Mouse (Mus musculus): ENCODE measurements at regions not wholly inside any gene's neighbourhood (a gene's known extent, or its start where the extent isn't known, plus 50 kb on each side); places are given as distances from the start of the nearest gene placed in this dataset.

DNA sequence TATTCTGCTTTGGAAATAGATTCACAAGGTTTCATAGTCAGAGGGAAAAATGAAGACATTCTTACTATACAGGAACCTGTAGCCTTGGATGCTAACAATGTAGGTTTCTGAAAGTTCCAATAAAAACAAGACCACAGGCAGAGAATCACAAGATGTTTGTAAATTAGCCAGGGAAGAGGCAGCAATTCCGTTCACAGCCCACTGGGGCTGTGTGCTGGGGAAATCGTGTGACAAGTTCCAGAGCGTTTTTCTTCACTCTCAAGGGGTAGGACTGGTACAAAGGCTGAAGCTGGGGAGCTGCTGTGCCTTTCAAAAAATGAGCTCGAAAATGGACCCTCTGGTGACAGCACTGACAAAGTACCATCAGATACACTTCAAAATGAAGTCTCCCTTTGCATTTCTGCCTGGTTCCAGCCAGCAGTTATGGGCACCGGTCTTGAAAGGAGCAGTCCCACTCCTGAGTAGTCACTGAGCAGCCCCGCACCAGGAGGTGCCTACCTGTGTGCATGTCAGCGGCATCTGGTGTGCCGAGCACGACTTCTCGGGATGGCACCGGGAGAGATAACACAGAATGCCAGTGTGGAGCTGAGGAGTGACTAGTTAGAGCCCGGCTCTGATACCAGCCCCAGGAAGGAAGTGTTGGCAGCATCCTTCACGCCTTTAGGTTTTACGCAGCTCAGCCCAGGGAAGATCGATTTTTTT, 77.0 kb upstream of the Mpp6 start:
- 55% methylated on average over 15 of the region's 15 CpGs for WGBS
- Histone ChIP-seq H3K4me2 (peak overlapping the region; percentile 40), H3K4me1 (peaks cover 25% of the 10 kb centered on the region), H3K9ac (replicated peaks) (no peak overlapping the region; the same call in 1 of the 2 replicates), H3K36me3 (no peaks in the 10 kb centered on the region), H3K4me3 (replicated peaks) (no peak overlapping the region), H3K27me3 (replicated peaks) (no peaks in the 10 kb centered on the region), H3K9me3 (replicated peaks) (no peaks in the 10 kb centered on the region), H3K27ac (replicated peaks) (peak overlapping the region; percentile 60)
- peak; percentile 61; the same call in 1 of the 2 replicates for ATAC-seq (ENCODE audit: low FRiP score)

DNA sequence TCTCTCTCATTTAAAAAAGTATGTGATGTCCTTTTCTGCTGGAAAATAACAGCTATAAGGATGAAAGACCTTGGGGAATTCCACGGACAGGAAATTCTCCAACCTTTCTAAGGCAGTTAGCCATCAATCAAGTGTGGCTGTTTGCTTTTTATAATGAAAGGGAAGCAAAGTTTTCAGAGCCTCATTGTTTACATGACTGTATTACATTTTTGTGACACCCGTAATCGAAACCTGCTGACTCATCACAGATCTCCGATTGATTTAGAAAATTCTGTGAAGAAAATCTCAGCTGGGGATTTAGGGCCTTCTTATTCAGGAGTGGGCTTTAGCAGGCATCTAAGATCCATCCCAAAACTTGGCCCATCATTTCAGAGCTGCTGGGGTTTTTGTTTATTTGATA, 72.4 kb upstream of the Mpp6 start:
- H3K27ac ChIP-seq (replicated peaks) = no peak overlapping the region
- no peak overlapping the region for H3K4me3 ChIP-seq (replicated peaks)
- H3K9ac ChIP-seq (replicated peaks) = no peak overlapping the region
- no peaks in the 10 kb centered on the region for H3K9me3 ChIP-seq (replicated peaks)
- peaks cover 28% of the 10 kb centered on the region for H3K4me1 ChIP-seq
- H3K27me3 ChIP-seq (replicated peaks) = no peaks in the 10 kb centered on the region
- H3K4me2 ChIP-seq = no peak overlapping the region
- no peak for ATAC-seq (ENCODE audit: low FRiP score)
- 59% methylated on average over 4 of the region's 4 CpGs for WGBS
- H3K36me3 ChIP-seq = no peaks in the 10 kb centered on the region

- Histone ChIP-seq H3K36me3 (no peaks in the 10 kb centered on the region), H3K27me3 (replicated peaks) (no peaks in the 10 kb centered on the region), H3K9me3 (replicated peaks) (no peaks in the 10 kb centered on the region), H3K4me1 (peaks cover 22% of the 10 kb centered on the region), H3K27ac (replicated peaks) (no peak overlapping the region), H3K4me3 (replicated peaks) (no peak overlapping the region), H3K4me2 (no peak overlapping the region), H3K9ac (replicated peaks) (no peak overlapping the region)
- no peak for ATAC-seq (ENCODE audit: low FRiP score)
- WGBS = 71% methylated on average over 3 of the region's 3 CpGs
These were observed 71.7 kb upstream of the Mpp6 start for GRCm38 (mm10) chr6:50038369-50038768.

DNA sequence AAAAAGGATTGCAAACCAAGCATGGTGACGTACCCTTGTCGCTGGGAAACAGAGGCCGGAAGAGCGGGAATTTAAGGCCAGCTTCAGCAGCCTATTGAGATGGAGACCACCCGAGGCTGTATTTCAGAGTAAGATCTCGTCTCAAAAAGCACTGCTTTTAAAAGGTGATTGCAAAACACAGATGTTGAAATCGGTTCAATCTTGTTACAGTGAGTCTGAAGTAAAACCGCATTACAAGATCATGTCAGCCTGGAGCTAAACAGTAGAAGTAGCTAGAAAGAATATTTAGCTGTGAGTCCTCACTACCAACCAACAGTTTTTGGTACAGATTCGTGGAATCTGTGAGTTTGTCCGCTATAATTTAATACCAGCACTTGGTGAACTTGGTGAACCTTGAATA, 69.0 kb upstream of the Mpp6 start:
- peaks cover 13% of the 10 kb centered on the region for H3K4me1 ChIP-seq
- H3K9me3 ChIP-seq (replicated peaks) = no peaks in the 10 kb centered on the region
- no peak for ATAC-seq (ENCODE audit: low FRiP score)
- H3K4me2 ChIP-seq = no peak overlapping the region
- H3K27ac ChIP-seq (replicated peaks) = no peak overlapping the region
- H3K36me3 ChIP-seq = no peaks in the 10 kb centered on the region
- WGBS = 63% methylated on average over 10 of the region's 10 CpGs
- H3K27me3 ChIP-seq (replicated peaks) = no peaks in the 10 kb centered on the region
- no peak overlapping the region for H3K9ac ChIP-seq (replicated peaks)
- no peak overlapping the region for H3K4me3 ChIP-seq (replicated peaks)

DNA sequence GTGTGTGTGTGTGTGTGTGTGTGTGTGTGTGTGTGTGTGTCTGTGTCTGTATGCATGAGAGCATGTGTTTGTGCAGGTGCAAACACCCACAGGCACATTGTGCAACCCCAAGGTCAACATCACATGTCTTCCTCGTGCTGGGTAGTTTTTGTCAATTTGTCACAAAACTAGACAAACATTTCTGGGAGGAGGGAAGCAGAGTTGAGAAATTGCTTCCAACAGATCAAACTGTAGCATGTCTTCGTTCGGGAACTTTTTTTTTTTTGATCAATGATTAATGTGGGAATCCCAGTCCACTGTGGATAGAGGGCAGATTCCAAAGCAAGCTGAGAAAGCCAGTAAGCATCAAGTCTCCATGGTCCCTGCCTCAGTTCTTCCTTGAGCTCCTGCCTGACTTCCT, 67.9 kb upstream of the Mpp6 start:
- Histone ChIP-seq H3K4me2 (no peak overlapping the region), H3K9me3 (replicated peaks) (no peaks in the 10 kb centered on the region), H3K9ac (replicated peaks) (no peak overlapping the region), H3K27me3 (replicated peaks) (no peaks in the 10 kb centered on the region), H3K4me1 (peaks cover 17% of the 10 kb centered on the region), H3K4me3 (replicated peaks) (no peak overlapping the region), H3K36me3 (no peaks in the 10 kb centered on the region), H3K27ac (replicated peaks) (no peak overlapping the region)
- ATAC-seq (ENCODE audit: low FRiP score) = no peak
- 72% methylated on average over 3 of the region's 3 CpGs for WGBS

DNA sequence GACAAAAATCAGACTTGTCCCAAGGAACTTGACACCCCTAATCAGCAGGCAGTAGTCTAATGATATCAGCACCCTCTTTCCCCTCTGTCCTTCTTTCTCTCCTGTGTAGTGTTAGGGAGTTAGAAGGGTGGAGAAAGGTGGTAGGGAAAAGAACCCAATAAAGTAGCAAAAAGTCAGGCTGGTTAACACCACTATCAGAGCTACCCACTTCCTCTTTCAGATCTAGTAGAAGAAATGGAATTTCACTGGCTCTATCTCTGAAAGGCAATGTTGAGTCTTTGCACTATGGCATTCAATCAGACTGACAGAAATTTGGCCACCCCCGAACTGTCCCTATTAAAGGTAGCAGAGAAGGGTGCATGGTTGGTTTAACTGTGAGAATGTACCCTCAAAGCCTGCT, 65.9 kb upstream of the Mpp6 start:
- WGBS = 81% methylated on average over 1 of the region's 1 CpGs
- no peaks in the 10 kb centered on the region for H3K27me3 ChIP-seq (replicated peaks)

GRCm38 (mm10) chr6:50046721-50047120, 63.3 kb upstream of the Mpp6 start:
- no peak overlapping the region for H3K9ac ChIP-seq (replicated peaks)
- H3K4me2 ChIP-seq = no peak overlapping the region
- H3K27ac ChIP-seq (replicated peaks) = no peak overlapping the region
- 65% methylated on average over 5 of the region's 5 CpGs for WGBS
- H3K36me3 ChIP-seq = no peaks in the 10 kb centered on the region
- peaks cover 6% of the 10 kb centered on the region; the same call in 1 of the 2 replicates for H3K4me1 ChIP-seq
- H3K4me3 ChIP-seq (replicated peaks) = no peak overlapping the region
- no peak for ATAC-seq (ENCODE audit: low FRiP score)
- no peaks in the 10 kb centered on the region for H3K27me3 ChIP-seq (replicated peaks)
- H3K9me3 ChIP-seq (replicated peaks) = no peaks in the 10 kb centered on the region

More for the DNA sequence above, 65.9 kb upstream of the Mpp6 start:
- H3K36me3 ChIP-seq = no peaks in the 10 kb centered on the region
- ATAC-seq (ENCODE audit: low FRiP score) = no peak
- H3K9ac ChIP-seq (replicated peaks) = no peak overlapping the region
- no peaks in the 10 kb centered on the region for H3K9me3 ChIP-seq (replicated peaks)
- H3K4me2 ChIP-seq = no peak overlapping the region
- peaks cover 6% of the 10 kb centered on the region; the same call in 1 of the 2 replicates for H3K4me1 ChIP-seq
- no peak overlapping the region for H3K27ac ChIP-seq (replicated peaks)
- no peak overlapping the region for H3K4me3 ChIP-seq (replicated peaks)

DNA sequence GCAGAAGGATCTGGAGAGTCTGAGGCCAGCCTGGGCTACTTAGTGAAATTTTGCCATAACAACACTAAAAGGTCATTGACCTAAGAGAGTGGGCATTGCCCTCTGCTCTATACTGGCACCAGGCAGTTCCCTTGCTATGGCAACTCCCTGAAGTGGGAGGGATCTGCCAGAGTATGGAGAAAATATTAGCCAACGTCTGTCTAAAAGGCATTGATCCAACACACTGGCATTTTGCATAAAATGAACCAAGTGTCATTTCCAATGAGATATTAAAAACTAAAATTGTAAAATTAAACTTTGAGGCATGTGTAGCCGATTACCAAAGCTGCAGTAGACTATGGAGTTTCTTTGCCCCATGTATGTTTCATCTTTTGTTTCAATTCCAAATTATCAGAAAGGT, 57.6 kb upstream of the Mpp6 start:
- no peak overlapping the region for H3K27ac ChIP-seq (replicated peaks)
- H3K4me3 ChIP-seq (replicated peaks) = no peak overlapping the region
- no peaks in the 10 kb centered on the region for H3K27me3 ChIP-seq (replicated peaks)
- no peak for ATAC-seq (ENCODE audit: low FRiP score)
- WGBS = 84% methylated on average over 2 of the region's 2 CpGs
- no peak overlapping the region for H3K9ac ChIP-seq (replicated peaks)
- H3K4me1 ChIP-seq = peaks cover 13% of the 10 kb centered on the region; the same call in 1 of the 2 replicates
- H3K9me3 ChIP-seq (replicated peaks) = no peaks in the 10 kb centered on the region
- no peak overlapping the region for H3K4me2 ChIP-seq
- H3K36me3 ChIP-seq = no peaks in the 10 kb centered on the region

GRCm38 (mm10) chr6:50053086-50053485, 57.0 kb upstream of the Mpp6 start:
- WGBS = 60% methylated on average over 2 of the region's 2 CpGs
- Histone ChIP-seq H3K4me2 (no peak overlapping the region), H3K4me1 (peaks cover 10% of the 10 kb centered on the region; the same call in 1 of the 2 replicates), H3K9ac (replicated peaks) (no peak overlapping the region), H3K36me3 (no peaks in the 10 kb centered on the region), H3K27ac (replicated peaks) (no peak overlapping the region), H3K4me3 (replicated peaks) (no peak overlapping the region), H3K27me3 (replicated peaks) (no peaks in the 10 kb centered on the region), H3K9me3 (replicated peaks) (no peaks in the 10 kb centered on the region)
- no peak for ATAC-seq (ENCODE audit: low FRiP score)

DNA sequence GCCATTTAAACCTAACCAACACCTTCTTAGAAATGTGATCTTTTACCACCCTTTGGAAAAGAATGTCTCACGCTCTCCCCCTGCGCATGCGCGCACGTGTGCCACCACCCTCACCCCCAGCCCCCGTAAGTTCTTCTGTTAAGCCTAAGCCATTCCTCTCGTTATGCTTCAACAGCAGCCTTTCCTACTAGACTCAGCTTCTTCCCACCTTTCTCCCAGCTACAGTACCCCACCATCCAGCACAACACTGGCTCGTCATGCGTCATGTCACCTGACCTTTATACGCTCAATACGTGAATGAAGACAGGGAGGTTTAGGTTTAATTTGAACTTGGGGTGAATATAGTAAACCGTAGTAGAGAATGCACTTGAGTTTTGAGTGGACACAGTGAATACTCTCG, 55.8 kb upstream of the Mpp6 start:
- 63% methylated on average over 13 of the region's 13 CpGs for WGBS
- no peak overlapping the region for H3K27ac ChIP-seq (replicated peaks)
- ATAC-seq (ENCODE audit: low FRiP score) = no peak
- peak overlapping the region; percentile 32 for H3K4me2 ChIP-seq
- H3K27me3 ChIP-seq (replicated peaks) = no peaks in the 10 kb centered on the region
- H3K4me3 ChIP-seq (replicated peaks) = no peak overlapping the region
- H3K36me3 ChIP-seq = no peaks in the 10 kb centered on the region
- no peaks in the 10 kb centered on the region for H3K9me3 ChIP-seq (replicated peaks)
- H3K4me1 ChIP-seq = peaks cover 10% of the 10 kb centered on the region; the same call in 1 of the 2 replicates
- H3K9ac ChIP-seq (replicated peaks) = no peak overlapping the region

GRCm38 (mm10) chr6:50058596-50058995, 51.4 kb upstream of the Mpp6 start:
- no peaks in the 10 kb centered on the region for H3K27me3 ChIP-seq (replicated peaks)
- no peak for ATAC-seq (ENCODE audit: low FRiP score)
- no peak overlapping the region for H3K9ac ChIP-seq (replicated peaks)
- H3K4me3 ChIP-seq (replicated peaks) = no peak overlapping the region
- H3K4me1 ChIP-seq = peaks cover 7% of the 10 kb centered on the region; the same call in 1 of the 2 replicates
- no peak overlapping the region for H3K4me2 ChIP-seq
- H3K9me3 ChIP-seq (replicated peaks) = no peaks in the 10 kb centered on the region
- no peaks in the 10 kb centered on the region for H3K36me3 ChIP-seq
- H3K27ac ChIP-seq (replicated peaks) = no peak overlapping the region
- 91% methylated on average over 11 of the region's 11 CpGs for WGBS

GRCm38 (mm10) chr6:50059917-50060316, 50.1 kb upstream of the Mpp6 start:
- Histone ChIP-seq H3K4me1 (no peaks in the 10 kb centered on the region), H3K9ac (replicated peaks) (no peak overlapping the region), H3K9me3 (replicated peaks) (no peaks in the 10 kb centered on the region), H3K27ac (replicated peaks) (no peak overlapping the region), H3K27me3 (replicated peaks) (no peaks in the 10 kb centered on the region), H3K36me3 (no peaks in the 10 kb centered on the region), H3K4me3 (replicated peaks) (no peak overlapping the region), H3K4me2 (no peak overlapping the region)
- WGBS = 84% methylated on average over 3 of the region's 3 CpGs
- no peak for ATAC-seq (ENCODE audit: low FRiP score)
